Mouse (Mus musculus): ENCODE measurements around the gene Dnajb8.
A peak's percentile ranks its signal among the peaks of the same experiment; 100 is the strongest.

Dnajb8 gene

DNA sequence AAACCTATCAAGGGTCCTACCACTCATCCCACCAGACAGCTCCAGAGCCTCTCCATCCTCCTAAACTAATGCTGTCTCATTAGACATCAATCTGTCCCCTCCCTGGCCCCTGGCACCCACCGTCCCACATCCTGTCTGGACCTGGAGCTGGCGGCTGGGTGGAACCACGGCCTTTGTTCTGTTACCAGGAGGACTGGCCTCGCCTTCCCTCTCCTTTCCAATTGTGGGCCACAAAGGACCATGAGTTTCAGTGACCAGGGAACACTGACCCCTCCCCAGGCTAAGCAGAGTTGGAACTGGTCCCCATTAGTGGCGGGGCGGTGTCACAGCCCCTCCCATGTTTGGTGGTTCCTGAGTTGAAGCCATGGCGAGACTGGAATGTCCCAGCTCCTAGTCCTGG lies 5.5 kb downstream of the Dnajb8 start:
- no peak for DNase-seq (ENCODE audit: low spot score in 2 of 2)

DNA sequence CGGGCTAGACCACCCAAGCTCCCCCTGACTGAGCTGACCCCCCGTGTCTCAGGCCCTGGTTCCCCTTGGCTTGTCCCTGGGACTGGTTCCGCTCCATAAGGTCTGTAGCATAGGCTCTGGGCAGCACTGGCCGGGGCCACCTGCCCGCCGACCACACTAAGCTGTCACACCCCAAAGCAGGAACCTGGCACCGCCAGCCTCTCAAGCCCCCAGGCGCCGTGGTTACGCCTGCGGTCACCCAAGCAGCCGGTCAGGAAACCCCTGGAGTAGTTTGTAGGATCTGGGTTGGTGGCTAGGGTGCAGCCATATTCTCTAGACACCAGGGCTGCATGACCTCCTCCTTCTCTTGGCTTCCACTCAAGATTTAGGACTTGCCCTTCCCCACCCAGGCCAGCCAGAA lies 7.2 kb downstream of the Dnajb8 start:
- DNase-seq (ENCODE audit: low spot score in 2 of 2) = no peak

DNA sequence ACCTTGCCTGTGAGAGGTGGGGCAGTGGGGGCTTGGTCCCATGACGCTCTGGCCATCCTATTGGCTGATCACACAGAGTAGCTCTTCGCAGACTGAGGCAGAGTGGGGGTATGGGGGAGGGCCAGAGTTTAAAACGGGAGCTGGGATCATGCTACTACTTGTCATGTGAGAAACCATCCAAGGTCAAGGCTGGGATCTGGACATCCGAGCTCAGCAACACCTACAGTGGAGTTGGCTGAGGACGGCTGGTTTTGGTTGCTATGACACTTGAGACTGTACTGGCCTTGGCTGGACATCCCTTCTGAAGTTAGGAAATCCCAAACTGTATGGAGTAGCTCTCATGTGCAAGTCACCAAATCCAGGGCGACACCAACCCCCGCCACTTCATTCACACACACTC lies 9.8 kb downstream of the Dnajb8 start:
- no peak for DNase-seq (ENCODE audit: low spot score in 2 of 2)

DNA sequence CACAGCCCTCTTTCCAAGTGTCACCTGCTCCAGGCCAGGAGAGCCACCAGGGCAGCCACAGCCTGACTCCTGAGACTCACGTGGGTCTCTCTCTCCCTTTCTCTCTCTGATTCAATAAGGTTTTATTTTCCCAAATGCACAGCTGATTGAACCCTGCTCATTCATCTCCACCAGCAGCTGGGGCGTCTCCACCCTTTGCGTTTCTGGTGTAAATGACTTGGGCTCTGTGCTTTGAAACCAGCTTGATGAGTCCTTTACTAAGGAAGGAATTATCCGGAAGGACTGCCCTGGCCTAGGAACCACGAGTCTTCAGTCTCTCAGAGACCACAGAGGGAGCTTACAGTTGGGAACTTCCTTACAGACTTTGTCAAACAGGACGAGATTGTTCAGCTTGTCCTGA lies 10.2 kb downstream of the Dnajb8 start:
- DNase-seq (ENCODE audit: low spot score in 2 of 2) = no peak

- no peak for DNase-seq (ENCODE audit: low spot score in 2 of 2)
Measured at GRCm38 (mm10) chr6:88233996-88234395, 11.9 kb downstream of the Dnajb8 start.

DNA sequence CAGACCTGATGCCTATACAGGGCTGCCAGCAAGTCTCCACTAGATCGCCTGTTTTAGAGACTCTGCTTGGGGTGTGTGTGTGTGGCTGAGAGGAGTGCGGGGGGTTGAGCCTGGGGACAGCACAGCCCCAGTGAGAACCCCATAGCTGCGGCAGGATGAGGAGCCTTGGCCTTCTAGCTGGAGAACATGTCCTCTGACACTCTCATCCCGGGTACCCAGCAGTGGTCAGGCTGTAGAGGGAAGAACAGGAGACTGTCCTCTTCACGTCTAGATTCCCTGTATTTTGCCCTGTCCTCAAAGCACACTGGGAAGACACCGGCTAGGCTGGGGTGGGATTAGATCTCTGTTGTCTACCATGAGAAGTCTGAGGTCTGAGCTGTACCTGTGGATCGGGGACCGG lies 13.4 kb downstream of the Dnajb8 start:
- no peak for DNase-seq (ENCODE audit: low spot score in 2 of 2)

- no peak for DNase-seq (ENCODE audit: low spot score in 2 of 2)
Measured at GRCm38 (mm10) chr6:88235983-88236382, 13.9 kb downstream of the Dnajb8 start.

GRCm38 (mm10) chr6:88236513-88236912 lies 14.4 kb downstream of the Dnajb8 start:
- no peak for DNase-seq (ENCODE audit: low spot score in 2 of 2)

- DNase-seq (ENCODE audit: low spot score in 2 of 2) = peak in 1 of 2 experiments; percentile 8
Measured at GRCm38 (mm10) chr6:88242604-88243003, 20.5 kb downstream of the Dnajb8 start.

DNA sequence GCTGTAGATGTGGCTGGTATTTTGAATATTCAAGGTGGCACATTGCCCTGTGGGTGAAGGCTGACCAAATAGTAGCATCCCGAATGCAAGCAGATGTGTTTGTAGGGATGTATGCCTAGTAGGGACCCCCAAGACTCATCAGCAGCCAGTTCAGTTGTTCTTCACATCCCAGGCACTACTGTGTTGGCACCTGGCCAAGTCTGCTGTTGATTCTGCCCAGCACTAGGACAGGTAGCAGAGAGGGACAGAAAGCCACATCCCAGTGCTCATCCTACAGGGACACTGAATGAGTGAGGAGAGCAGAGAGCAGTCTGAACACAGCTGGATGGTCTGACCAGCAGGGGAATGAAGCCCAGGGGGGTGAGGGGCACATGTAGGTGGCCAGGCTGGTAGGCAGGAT lies 27.2 kb downstream of the Dnajb8 start:
- DNase-seq (ENCODE audit: low spot score in 2 of 2) = no peak

- no peak for DNase-seq (ENCODE audit: low spot score in 2 of 2)
Measured at GRCm38 (mm10) chr6:88251396-88251795, 29.3 kb downstream of the Dnajb8 start.

- no peak for DNase-seq (ENCODE audit: low spot score in 2 of 2)
Measured at GRCm38 (mm10) chr6:88251798-88252478, 29.9 kb downstream of the Dnajb8 start.

- DNase-seq (ENCODE audit: low spot score in 2 of 2) = no peak
Measured at GRCm38 (mm10) chr6:88254082-88254481, 32.0 kb downstream of the Dnajb8 start.

DNA sequence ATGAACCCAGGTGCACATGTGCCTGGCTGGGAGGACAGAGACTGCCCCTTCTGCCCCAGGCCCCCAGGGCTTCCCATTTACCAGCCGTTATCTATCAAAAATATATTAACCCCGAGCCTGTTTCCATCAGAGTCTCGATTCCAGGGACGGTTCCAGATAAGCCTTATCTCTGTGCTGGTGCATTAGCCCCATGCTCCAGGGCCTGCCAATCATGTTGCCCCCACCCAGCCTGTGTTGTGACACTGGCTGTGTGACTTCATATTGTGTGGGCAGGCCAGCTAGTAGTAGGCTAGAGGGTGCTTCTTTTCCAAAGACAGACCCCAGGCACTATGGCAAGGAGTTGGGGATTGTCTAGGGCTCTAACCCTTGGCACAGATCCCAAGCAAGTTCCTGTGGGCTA lies 33.4 kb downstream of the Dnajb8 start:
- DNase-seq (ENCODE audit: low spot score in 2 of 2) = no peak

- no peak for DNase-seq (ENCODE audit: low spot score in 2 of 2)
Measured at GRCm38 (mm10) chr6:88259621-88260020, 37.6 kb downstream of the Dnajb8 start.

DNA sequence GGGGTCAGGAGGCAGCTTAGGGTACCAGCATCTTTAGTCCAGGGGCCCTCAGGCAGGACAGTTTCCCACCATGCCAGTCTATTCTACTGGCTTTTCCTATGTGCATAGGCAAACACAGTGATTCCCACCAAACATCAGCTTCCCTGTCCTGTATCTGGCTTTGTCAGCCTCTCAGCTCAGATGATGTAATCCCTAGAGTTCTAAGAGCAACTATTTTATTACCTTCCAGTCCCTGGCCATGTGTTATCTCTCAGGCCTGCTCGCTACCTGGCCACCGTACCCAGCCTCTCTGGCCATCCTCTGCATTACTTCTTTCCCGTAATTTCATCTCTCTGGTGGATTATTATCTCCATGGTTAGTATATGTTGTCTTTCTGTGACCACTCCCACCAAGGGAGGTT lies 38.6 kb downstream of the Dnajb8 start:
- no peak for DNase-seq (ENCODE audit: low spot score in 2 of 2)

- peak in 1 of 2 experiments; percentile 10 for DNase-seq (ENCODE audit: low spot score in 2 of 2)
Measured at GRCm38 (mm10) chr6:88262160-88262559, 40.1 kb downstream of the Dnajb8 start.

DNA sequence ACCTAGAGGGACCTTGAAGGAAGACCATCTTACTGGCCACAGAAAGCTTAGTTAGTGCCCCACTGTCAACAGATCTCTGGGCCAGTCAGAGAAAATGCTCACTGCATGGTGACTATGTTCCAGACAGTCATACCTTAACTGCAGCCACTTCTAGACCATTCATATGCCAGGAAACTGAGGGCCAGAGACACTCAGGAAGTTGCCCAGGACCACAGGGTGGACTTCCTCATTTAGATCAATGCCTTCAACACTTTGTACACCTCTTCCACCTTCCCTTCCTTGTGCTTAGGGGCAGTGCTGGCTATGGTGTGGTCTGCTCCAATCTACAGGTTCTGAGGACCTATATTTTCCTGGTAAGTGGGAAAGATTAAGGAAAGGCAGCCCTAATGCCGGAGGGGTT lies 43.3 kb downstream of the Dnajb8 start:
- DNase-seq (ENCODE audit: low spot score in 2 of 2) = no peak

DNA sequence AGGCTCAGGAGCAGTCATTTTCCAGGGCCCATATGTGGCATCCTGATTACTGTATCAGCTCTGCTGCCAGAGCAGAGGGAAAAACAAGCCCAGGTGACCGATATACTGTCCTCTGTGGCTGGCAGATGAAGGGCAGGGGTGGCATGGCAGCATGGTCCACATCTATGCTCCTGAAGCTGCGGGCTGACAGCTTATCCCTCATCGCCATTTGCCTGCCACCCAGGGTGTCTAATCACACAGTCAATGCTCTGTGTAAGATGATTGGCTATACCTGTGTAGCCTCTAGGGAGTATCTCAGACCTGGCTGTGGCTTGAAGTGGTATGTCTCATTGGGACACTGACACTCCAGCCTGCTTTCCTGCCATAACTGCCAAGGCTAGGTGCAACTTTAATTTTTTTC lies 44.0 kb downstream of the Dnajb8 start:
- no peak for DNase-seq (ENCODE audit: low spot score in 2 of 2)

DNA sequence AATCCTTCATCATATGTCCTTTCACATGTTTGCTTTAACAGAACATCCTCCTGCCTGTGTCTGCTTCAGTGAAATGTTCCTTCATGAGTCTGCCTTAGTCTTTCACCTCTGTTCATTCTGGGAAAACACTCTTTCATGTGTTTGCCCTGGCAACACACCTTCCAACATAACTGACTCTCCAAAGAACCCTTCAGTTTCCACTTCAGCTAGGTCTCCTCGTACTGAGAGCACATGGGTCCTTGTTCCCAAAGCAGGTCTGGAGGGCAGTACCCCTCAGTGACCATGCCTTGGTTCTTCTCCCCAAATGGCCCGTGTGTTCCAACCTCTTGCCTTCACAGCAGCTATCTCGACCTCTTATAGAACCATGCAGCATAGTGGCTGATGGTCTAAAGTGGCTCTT lies 45.0 kb downstream of the Dnajb8 start:
- DNase-seq (ENCODE audit: low spot score in 2 of 2) = no peak

DNA sequence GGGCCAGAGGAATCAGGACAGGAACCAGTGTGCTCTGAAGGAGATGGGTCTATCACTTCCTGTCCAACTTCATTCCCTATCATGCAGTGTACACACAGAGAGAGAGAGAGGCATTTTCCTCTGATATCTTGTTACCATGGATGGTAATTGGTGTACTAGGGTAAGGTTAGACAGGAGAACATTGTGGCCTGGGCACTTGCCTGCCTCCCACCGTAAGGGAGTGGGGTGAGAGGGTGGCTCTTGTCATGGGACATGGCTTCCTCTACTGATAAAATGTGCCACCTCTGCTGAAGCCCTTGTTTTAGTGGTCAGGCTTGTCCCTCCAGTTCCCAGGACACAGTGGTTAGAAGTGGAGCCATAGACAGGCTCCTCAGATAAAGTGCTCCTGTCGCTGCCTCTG lies 45.9 kb downstream of the Dnajb8 start:
- no peak for DNase-seq (ENCODE audit: low spot score in 2 of 2)

- DNase-seq (ENCODE audit: low spot score in 2 of 2) = no peak
Measured at GRCm38 (mm10) chr6:88274623-88275022, 52.6 kb downstream of the Dnajb8 start.

GRCm38 (mm10) chr6:88276221-88276620 lies 54.2 kb downstream of the Dnajb8 start:
- DNase-seq (ENCODE audit: low spot score in 2 of 2) = peak; percentile 15 to 36

DNA sequence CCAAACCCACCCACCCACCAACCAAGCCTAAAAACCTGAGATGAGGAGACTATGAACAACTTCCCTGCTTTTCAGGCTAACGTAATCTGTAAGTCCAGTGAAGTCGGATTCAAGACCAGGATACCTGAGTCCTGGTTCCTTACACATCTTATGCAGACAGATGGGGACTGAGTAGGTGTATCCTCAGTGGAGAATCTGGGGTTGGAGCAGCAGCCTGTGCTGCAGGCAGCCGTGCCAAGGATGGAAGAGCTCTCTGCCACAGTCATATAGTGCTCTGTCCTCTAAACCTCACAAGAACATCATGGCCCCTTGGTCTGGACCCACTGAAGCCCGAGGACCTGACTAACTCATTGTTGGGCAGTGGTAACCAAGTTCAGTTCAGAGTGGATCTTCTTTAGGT lies 55.2 kb downstream of the Dnajb8 start:
- no peak for DNase-seq (ENCODE audit: low spot score in 2 of 2)

Measured in frontal cortex, postnatal 14 days (tissue).